Mouse (Mus musculus): ENCODE results near the gene Mga.

DNA sequence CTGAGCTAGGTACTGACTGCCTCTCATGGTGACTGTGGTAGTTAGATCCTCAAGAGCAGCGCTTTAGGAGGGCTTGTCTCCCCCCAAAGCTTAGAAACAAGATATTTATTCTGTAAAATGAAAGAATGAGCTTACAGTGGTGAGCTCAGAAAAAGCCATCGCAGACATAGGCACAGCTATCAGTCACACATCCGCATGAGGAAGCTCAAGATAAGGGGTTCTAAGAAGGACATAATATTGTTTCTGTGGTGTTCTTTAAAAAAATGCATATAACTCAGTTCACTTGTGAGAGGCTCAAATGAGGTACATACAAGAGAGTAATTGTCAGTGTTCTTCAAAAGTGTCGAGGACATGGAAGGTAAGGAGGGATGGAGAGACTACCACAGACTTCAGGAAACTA is 118.9 kb downstream of the Mga start:
- TF ChIP-seq EP300 (IDR thresholded peaks at IDR 0.05; ENCODE audit: low read depth): no peak
- no peak for TF ChIP-seq CTCF (IDR thresholded peaks at IDR 0.05; ENCODE audit: low read depth)

Measured in heart, postnatal 0 days (tissue).